Mouse (Mus musculus): Measurements from ENCODE around the gene Adamts20. TPM values are rescaled to one million over a fixed set of nuclear protein-coding genes. Genes with fewer than 3 reads are reported as not detected.
"Not testable (repeated sequence)": the region's sequence is repeated elsewhere in the genome, so short reads cannot be mapped to it uniquely, and the experiment has no call there.

The Adamts20 gene
- polyA plus RNA-seq (2014; fragmentation: Nextera tagmentation; extraction: Ambion mirVana), result 10.3 and 10.6 TPM in 2 replicates

DNA sequence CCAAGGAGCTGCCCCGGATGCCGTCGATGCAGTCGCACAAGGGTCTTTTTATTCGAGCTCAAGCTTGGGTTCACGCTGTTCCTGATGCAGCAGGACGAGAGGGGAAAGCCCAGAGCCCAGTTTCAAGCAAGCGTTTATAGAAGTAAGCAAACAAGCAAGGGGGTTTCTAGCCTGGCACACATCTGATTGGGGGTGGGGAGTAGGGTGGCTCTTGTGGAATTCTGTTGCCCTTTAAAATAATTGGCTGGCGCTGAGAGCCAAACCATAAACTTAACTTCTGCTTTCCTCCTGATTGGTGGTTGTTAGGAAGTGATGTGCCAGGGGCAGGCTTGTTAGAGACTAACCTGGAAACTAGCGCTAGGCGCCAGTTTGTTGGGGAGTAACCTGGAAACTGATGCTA is at the start of gene Adamts20:
TSS of gene Adamts20 (minus strand) at position 101 of the 400 bp plus-strand sequence.
- no peak for ATAC-seq (ENCODE audit: insufficient read depth, low FRiP score, low TSS enrichment)
- no peak within 1 kb of the TSS for H3K4me2 ChIP-seq (ENCODE audit: low read depth)
- DNase-seq (ENCODE audit: low spot score), result no peak
- 86% methylated on average over 11 of the region's 11 CpGs for WGBS
- H3K27me3 ChIP-seq (ENCODE audit: control insufficient read depth, insufficient read depth, low read length), result no peaks in the 10 kb centered on the region
- H3K27ac ChIP-seq (ENCODE audit: low read depth, low read length), result no peak within 1 kb of the TSS
- no peaks in the 10 kb centered on the region for H3K36me3 ChIP-seq (ENCODE audit: control insufficient read depth, insufficient read depth, low read length)
- no peak within 1 kb of the TSS for H3K9ac ChIP-seq (ENCODE audit: low read length)
- no peaks in the 10 kb centered on the region for H3K9me3 ChIP-seq (ENCODE audit: control insufficient read depth, low read length)
- no peak within 1 kb of the TSS for H3K4me3 ChIP-seq (ENCODE audit: low read depth, low read length)
- H3K4me1 ChIP-seq (ENCODE audit: control insufficient read depth, insufficient read depth, low read length), result no peaks in the 10 kb centered on the region

- Histone ChIP-seq H3K4me2 (ENCODE audit: low read depth) (no peak overlapping the region), H3K4me3 (ENCODE audit: low read depth, low read length) (no peak overlapping the region), H3K4me1 (ENCODE audit: control insufficient read depth, insufficient read depth, low read length) (no peaks in the 10 kb centered on the region), H3K27ac (ENCODE audit: low read depth, low read length) (no peak overlapping the region), H3K9ac (ENCODE audit: low read length) (no peak overlapping the region), H3K27me3 (ENCODE audit: control insufficient read depth, insufficient read depth, low read length) (no peaks in the 10 kb centered on the region), H3K9me3 (ENCODE audit: control insufficient read depth, low read length) (no peaks in the 10 kb centered on the region), H3K36me3 (ENCODE audit: control insufficient read depth, insufficient read depth, low read length) (no peaks in the 10 kb centered on the region)
- no peak for DNase-seq (ENCODE audit: low spot score)
- ATAC-seq (ENCODE audit: insufficient read depth, low FRiP score, low TSS enrichment), result no peak
- WGBS, result 84% methylated on average over 12 of the region's 12 CpGs
Observed at GRCm38 (mm10) chr15:94503451-94504215, 38.4 kb upstream of the Adamts20 start.

- Histone ChIP-seq H3K36me3 (ENCODE audit: control insufficient read depth, insufficient read depth, low read length) (no peaks in the 10 kb centered on the region), H3K9me3 (ENCODE audit: control insufficient read depth, low read length) (no peaks in the 10 kb centered on the region), H3K4me3 (ENCODE audit: low read depth, low read length) (no peak overlapping the region), H3K27ac (ENCODE audit: low read depth, low read length) (no peak overlapping the region), H3K4me1 (ENCODE audit: control insufficient read depth, insufficient read depth, low read length) (no peaks in the 10 kb centered on the region), H3K4me2 (ENCODE audit: low read depth) (no peak overlapping the region), H3K9ac (ENCODE audit: low read length) (no peak overlapping the region), H3K27me3 (ENCODE audit: control insufficient read depth, insufficient read depth, low read length) (no peaks in the 10 kb centered on the region)
- DNase-seq (ENCODE audit: low spot score), result no peak
- 76% methylated on average over 1 of the region's 1 CpGs for WGBS
- no peak for ATAC-seq (ENCODE audit: insufficient read depth, low FRiP score, low TSS enrichment)
Observed at GRCm38 (mm10) chr15:94499260-94499659, 34.0 kb upstream of the Adamts20 start.

GRCm38 (mm10) chr15:94495936-94496335 is 30.7 kb upstream of the Adamts20 start:
- Histone ChIP-seq H3K4me1 (ENCODE audit: control insufficient read depth, insufficient read depth, low read length) (no peaks in the 10 kb centered on the region), H3K27ac (ENCODE audit: low read depth, low read length) (no peak overlapping the region), H3K4me3 (ENCODE audit: low read depth, low read length) (no peak overlapping the region), H3K27me3 (ENCODE audit: control insufficient read depth, insufficient read depth, low read length) (no peaks in the 10 kb centered on the region), H3K9me3 (ENCODE audit: control insufficient read depth, low read length) (0 out of 2 replicates have a peak, but pooled peaks cover 2% of the 10 kb centered on the region), H3K36me3 (ENCODE audit: control insufficient read depth, insufficient read depth, low read length) (no peaks in the 10 kb centered on the region), H3K9ac (ENCODE audit: low read length) (no peak overlapping the region), H3K4me2 (ENCODE audit: low read depth) (no peak overlapping the region)
- WGBS, result 72% methylated on average over 10 of the region's 10 CpGs
- DNase-seq (ENCODE audit: low spot score), result no peak
- no peak for ATAC-seq (ENCODE audit: insufficient read depth, low FRiP score, low TSS enrichment)

- no peak overlapping the region for H3K27ac ChIP-seq (ENCODE audit: low read depth, low read length)
- H3K27me3 ChIP-seq (ENCODE audit: control insufficient read depth, insufficient read depth, low read length), result no peaks in the 10 kb centered on the region
- H3K9me3 ChIP-seq (ENCODE audit: control insufficient read depth, low read length), result 0 out of 2 replicates have a peak, but pooled peaks cover 2% of the 10 kb centered on the region
- H3K4me2 ChIP-seq (ENCODE audit: low read depth), result no peak overlapping the region
- no peaks in the 10 kb centered on the region for H3K4me1 ChIP-seq (ENCODE audit: control insufficient read depth, insufficient read depth, low read length)
- no peak overlapping the region for H3K9ac ChIP-seq (ENCODE audit: low read length)
- H3K4me3 ChIP-seq (ENCODE audit: low read depth, low read length), result no peak overlapping the region
- no peaks in the 10 kb centered on the region for H3K36me3 ChIP-seq (ENCODE audit: control insufficient read depth, insufficient read depth, low read length)
- 93% methylated on average over 1 of the region's 1 CpGs for WGBS
- no peak for DNase-seq (ENCODE audit: low spot score)
- ATAC-seq (ENCODE audit: insufficient read depth, low FRiP score, low TSS enrichment), result no peak
Observed at GRCm38 (mm10) chr15:94494445-94494844, 29.2 kb upstream of the Adamts20 start.

DNA sequence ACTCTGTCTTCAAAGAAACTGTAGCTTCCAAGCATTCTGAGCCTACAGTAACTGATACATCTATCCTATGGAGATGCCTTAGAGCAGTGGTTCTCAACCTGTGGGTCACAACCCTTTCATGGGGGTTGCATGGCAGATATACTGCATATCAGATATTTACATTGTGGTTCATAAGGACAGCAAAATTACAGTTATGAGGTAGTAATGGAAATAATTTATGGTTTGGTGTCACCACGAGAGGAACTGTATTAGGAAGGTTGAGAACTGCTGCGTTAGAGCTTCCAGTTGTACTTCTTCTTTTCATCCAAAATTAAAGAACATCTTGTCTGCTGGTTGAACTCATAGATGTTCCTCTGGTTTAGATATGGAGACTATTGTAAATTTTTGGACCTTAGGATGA is 24.2 kb upstream of the Adamts20 start:
- Histone ChIP-seq H3K9ac (ENCODE audit: low read length) (no peak overlapping the region), H3K36me3 (ENCODE audit: control insufficient read depth, insufficient read depth, low read length) (no peaks in the 10 kb centered on the region), H3K27ac (ENCODE audit: low read depth, low read length) (no peak overlapping the region), H3K4me2 (ENCODE audit: low read depth) (no peak overlapping the region), H3K4me1 (ENCODE audit: control insufficient read depth, insufficient read depth, low read length) (no peaks in the 10 kb centered on the region), H3K4me3 (ENCODE audit: low read depth, low read length) (no peak overlapping the region), H3K9me3 (ENCODE audit: control insufficient read depth, low read length) (0 out of 2 replicates have a peak, but pooled peaks cover 2% of the 10 kb centered on the region), H3K27me3 (ENCODE audit: control insufficient read depth, insufficient read depth, low read length) (no peaks in the 10 kb centered on the region)
- 92% methylated on average over 2 of the region's 2 CpGs for WGBS
- ATAC-seq (ENCODE audit: insufficient read depth, low FRiP score, low TSS enrichment), result no peak
- no peak for DNase-seq (ENCODE audit: low spot score)

DNA sequence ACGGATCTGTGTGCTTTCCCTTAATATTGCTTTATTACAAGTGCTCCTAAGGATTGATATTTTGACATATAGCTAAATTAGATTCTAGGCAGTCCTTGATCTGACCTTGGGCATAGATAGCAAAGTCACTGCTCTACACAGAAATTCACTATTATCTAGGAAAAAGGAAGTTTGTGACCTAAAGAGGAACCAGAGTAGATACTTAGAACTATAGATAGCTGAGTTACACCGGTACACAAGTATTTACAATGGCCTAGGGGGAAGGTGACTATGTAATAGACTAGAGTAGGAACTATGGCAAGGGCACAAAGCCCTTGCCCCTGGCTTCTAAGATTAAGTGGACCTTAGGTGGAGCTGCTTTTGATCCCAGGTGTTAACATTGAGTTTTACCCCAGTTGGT is 22.8 kb upstream of the Adamts20 start:
- not testable (repeated sequence) for H3K4me2 ChIP-seq (ENCODE audit: low read depth); H3K4me1 ChIP-seq (ENCODE audit: control insufficient read depth, insufficient read depth, low read length); H3K27me3 ChIP-seq (ENCODE audit: control insufficient read depth, insufficient read depth, low read length); DNase-seq (ENCODE audit: low spot score); H3K9me3 ChIP-seq (ENCODE audit: control insufficient read depth, low read length); H3K4me3 ChIP-seq (ENCODE audit: low read depth, low read length); H3K9ac ChIP-seq (ENCODE audit: low read length); ATAC-seq (ENCODE audit: insufficient read depth, low FRiP score, low TSS enrichment); H3K36me3 ChIP-seq (ENCODE audit: control insufficient read depth, insufficient read depth, low read length); H3K27ac ChIP-seq (ENCODE audit: low read depth, low read length)
- 97% methylated on average over 2 of the region's 2 CpGs for WGBS

DNA sequence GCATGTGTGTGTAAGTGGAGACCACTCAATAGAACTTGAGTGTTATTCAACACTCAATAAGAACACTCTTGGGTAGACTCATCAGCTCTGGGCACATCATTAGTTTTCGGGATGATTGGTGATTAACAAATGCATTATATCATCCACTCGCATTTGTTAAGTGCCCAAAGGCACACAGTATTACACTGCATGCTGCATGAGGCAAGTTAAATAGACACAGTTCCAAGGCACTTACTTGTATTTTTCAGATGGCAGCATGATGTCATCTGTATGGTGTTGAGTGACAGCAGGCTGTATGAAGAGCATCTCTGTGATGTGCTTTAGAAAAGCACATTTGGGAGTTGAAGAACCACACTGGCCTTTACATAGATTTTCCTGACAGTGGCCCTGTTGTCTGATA is 17.3 kb upstream of the Adamts20 start:
- no peaks in the 10 kb centered on the region for H3K27me3 ChIP-seq (ENCODE audit: control insufficient read depth, insufficient read depth, low read length)
- WGBS, result 90% methylated on average over 2 of the region's 2 CpGs
- H3K9ac ChIP-seq (ENCODE audit: low read length), result no peak overlapping the region
- H3K4me1 ChIP-seq (ENCODE audit: control insufficient read depth, insufficient read depth, low read length), result 0 out of 2 replicates have a peak, but pooled peaks cover 2% of the 10 kb centered on the region
- no peaks in the 10 kb centered on the region for H3K9me3 ChIP-seq (ENCODE audit: control insufficient read depth, low read length)
- no peak overlapping the region for H3K4me2 ChIP-seq (ENCODE audit: low read depth)
- ATAC-seq (ENCODE audit: insufficient read depth, low FRiP score, low TSS enrichment) (no peak), DNase-seq (ENCODE audit: low spot score) (no peak)
- H3K36me3 ChIP-seq (ENCODE audit: control insufficient read depth, insufficient read depth, low read length), result no peaks in the 10 kb centered on the region
- no peak overlapping the region for H3K27ac ChIP-seq (ENCODE audit: low read depth, low read length)
- H3K4me3 ChIP-seq (ENCODE audit: low read depth, low read length), result no peak overlapping the region

DNA sequence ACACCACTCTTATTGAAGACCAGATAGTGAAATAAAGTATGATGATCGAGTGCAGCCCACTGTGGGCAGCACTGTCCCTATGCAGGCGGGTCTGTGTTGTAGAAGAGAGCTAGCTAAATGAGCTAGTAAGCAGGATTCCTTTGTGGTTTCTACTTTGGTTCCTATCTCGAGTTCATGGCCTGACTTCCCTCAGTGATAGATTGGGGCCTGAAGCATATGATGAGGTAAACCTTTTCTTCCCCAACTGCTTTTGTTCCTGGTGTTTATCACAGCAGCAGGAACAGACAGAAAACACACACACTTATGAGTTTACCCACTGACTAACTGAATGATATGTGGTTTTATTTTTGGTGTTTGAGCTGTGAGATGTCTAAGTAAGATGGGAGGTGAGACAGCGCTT is 15.6 kb upstream of the Adamts20 start:
- H3K9ac ChIP-seq (ENCODE audit: low read length), result no peak overlapping the region
- H3K27ac ChIP-seq (ENCODE audit: low read depth, low read length), result no peak overlapping the region
- ATAC-seq (ENCODE audit: insufficient read depth, low FRiP score, low TSS enrichment) (no peak), DNase-seq (ENCODE audit: low spot score) (no peak)
- H3K9me3 ChIP-seq (ENCODE audit: control insufficient read depth, low read length), result no peaks in the 10 kb centered on the region
- no peak overlapping the region for H3K4me3 ChIP-seq (ENCODE audit: low read depth, low read length)
- no peak overlapping the region for H3K4me2 ChIP-seq (ENCODE audit: low read depth)
- no peaks in the 10 kb centered on the region for H3K27me3 ChIP-seq (ENCODE audit: control insufficient read depth, insufficient read depth, low read length)
- H3K4me1 ChIP-seq (ENCODE audit: control insufficient read depth, insufficient read depth, low read length), result 0 out of 2 replicates have a peak, but pooled peaks cover 2% of the 10 kb centered on the region
- no peaks in the 10 kb centered on the region for H3K36me3 ChIP-seq (ENCODE audit: control insufficient read depth, insufficient read depth, low read length)
- 88% methylated on average over 4 of the region's 4 CpGs for WGBS

Data from neural tube, embryonic 11.5 days (tissue).